ENCODE assay signal across 21 mouse cellular contexts in the genomic region with DNA sequence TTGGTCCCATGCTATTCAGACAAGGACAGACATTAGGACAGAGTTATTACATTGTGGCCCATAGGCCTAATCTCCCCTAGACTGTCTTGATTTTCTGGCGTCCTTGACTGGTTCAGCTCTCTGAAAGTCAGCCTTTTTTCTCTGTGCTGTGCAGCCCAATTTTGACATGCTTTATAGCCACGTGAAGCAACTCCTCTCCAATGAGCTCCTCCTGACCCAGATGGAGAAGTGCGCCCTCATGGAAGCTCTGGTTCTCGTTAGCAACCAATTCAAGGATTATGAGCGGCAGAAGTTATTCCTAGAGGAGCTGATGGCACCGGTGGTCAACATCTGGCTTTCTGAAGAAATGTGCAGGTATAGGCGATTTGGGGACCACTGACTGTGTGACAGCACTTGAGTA.
"Had no signal": no experiment of that assay in that cellular context is flagged by ENCODE, and none has a peak within 500 bp of the region (broad histone marks: within the 10 kb centered on the region; RNA-seq: fewer than 3 reads in every experiment).

No protein-coding gene starts in this region.

- H3K9me3 ChIP-seq: midbrain, embryonic 10.5 days; midbrain, embryonic 12.5 days; neural tube, embryonic 13.5 days; neural tube, embryonic 15.5 days; stomach, embryonic 15.5 days had no signal

- DNase-seq: lung, adult 18-20 months; lung, embryonic 14.5 days; lung, postnatal 10 days; lung, postnatal 4 days; midbrain, embryonic 14.5 days; retina, postnatal 1 day; right cerebral cortex, adult 18-20 months; right cerebral cortex, postnatal 25 days; right cerebral cortex, postnatal 4 days; spleen, adult 18-20 months; thymus, adult 2 months; thymus, postnatal 25 days; thymus, postnatal 4 days had no signal

- ATAC-seq: midbrain, embryonic 16.5 days had no signal

- H3K27me3 ChIP-seq: midbrain, embryonic 12.5 days; neural tube, embryonic 13.5 days; neural tube, embryonic 15.5 days; stomach, embryonic 15.5 days had no signal

- H3K4me1 ChIP-seq: midbrain, embryonic 10.5 days; midbrain, embryonic 12.5 days; neural tube, embryonic 13.5 days; neural tube, embryonic 15.5 days; stomach, embryonic 15.5 days had no signal

- H3K9ac ChIP-seq: lung, embryonic 14.5 days; midbrain, embryonic 12.5 days; neural tube, embryonic 13.5 days; neural tube, embryonic 15.5 days; stomach, embryonic 15.5 days had no signal

- H3K27ac ChIP-seq: midbrain, embryonic 10.5 days; midbrain, embryonic 12.5 days; neural tube, embryonic 13.5 days; neural tube, embryonic 15.5 days; stomach, embryonic 15.5 days; stomach, postnatal 0 days had no signal

- H3K4me2 ChIP-seq: lung, embryonic 14.5 days; midbrain, embryonic 12.5 days; neural tube, embryonic 13.5 days; neural tube, embryonic 15.5 days; stomach, embryonic 15.5 days had no signal

- H3K4me3 ChIP-seq: midbrain, embryonic 10.5 days; midbrain, embryonic 12.5 days; myocyte; neural tube, embryonic 13.5 days; neural tube, embryonic 15.5 days; stomach, embryonic 15.5 days had no signal
